Mouse (Mus musculus): Measurements from ENCODE around the gene Ndufs8.

Gene Ndufs8

DNA sequence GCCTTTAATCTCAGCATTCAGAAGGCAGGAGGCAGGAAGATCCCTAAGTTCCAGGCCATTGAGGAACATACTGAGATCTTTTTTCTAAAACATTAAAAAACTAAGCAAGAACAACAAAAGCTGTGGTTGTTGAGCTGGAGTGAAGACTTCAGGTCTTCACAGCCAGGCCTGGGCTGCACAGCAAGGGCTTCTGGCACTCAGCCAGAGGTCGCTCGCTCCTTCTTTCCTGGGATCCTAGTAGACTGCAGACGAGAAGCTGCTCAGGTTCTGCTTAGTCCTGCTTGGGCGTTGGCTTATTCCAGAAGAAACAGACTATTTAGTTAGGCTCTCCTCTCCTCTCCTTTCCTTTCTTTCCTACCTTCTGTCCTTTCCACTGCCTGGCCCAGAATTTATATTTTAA is 40.2 kb downstream of the Ndufs8 start:
- no peak for DNase-seq (ENCODE audit: extremely low read depth, insufficient read length, low spot score)

DNA sequence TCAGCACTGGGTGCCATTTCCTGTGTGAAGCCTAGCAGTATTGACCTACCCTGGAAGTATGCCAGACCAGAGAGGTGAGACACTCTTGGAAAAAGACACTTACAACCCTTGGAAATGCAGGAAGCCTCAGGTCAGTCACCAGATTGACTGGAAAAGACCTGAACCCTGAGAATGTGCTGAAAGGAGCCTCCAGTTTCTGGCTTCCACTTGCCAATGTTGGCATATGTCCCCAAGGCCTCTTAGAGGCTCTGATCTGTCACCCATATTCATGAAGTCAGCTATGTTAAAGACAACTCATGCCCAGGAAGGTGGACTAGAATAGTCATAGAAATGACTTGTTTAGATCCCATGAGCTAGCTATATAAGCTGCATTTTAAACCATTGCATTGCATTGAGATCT is 41.1 kb downstream of the Ndufs8 start:
- no peak for DNase-seq (ENCODE audit: extremely low read depth, insufficient read length, low spot score)

DNA sequence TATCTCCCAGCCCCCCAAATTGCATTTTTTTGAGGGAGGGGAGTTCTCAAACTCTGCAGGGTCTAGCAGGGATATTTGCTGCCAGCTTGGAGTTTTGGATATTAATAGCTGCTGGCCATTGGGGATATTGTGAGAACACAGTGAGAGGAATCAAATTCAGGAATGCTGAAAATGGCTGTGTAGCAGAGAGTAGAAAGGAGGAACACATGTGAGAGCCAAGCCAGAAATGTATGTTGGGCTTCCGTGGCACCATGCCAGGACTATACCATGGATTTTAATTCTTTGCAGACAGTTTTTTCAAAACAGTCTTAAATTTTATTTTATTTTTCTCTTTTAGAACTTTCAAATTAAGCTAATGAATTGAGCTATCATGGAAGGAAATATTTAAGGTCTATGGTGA is 44.3 kb downstream of the Ndufs8 start:
- no peak for DNase-seq (ENCODE audit: extremely low read depth, insufficient read length, low spot score)

- DNase-seq (ENCODE audit: extremely low read depth, insufficient read length, low spot score): no peak
Measured at GRCm38 (mm10) chr19:3864960-3865359, 47.6 kb downstream of the Ndufs8 start.

DNA sequence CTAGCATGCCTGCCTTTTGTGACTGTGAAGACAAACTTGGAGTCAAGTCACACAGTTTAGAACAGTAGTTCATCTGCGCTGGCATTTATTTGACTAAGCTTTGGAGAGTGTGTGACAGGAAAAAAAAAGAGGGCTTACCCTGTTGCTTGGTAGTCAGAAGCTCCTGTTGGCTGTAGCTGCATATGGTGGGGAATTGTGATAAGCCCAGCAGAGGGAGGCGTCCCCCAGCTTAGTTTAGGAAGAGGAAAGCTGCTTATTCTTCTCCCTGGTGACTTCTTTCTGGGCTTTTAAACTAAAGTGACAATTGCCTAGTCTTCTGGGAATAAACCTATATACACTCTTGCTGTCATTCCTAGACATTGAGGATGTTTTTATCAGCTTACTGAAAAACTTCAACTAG is 49.9 kb downstream of the Ndufs8 start:
- DNase-seq (ENCODE audit: extremely low read depth, insufficient read length, low spot score): no peak

Measured in 3134 (cell line).